Mouse (Mus musculus) C2C12 (cell line): ENCODE measurements around the gene Susd1.

Experiments
- CEBPB ChIP-seq: IDR thresholded peaks from one replicate; pipeline ENCODE4 v1.6.1; 2011; ENCODE audit warnings: low read depth, mild to moderate bottlenecking, control low read depth, moderate library complexity
- CTCF ChIP-seq: IDR thresholded peaks from one replicate; pipeline ENCODE4 v1.5.1; 2011; ENCODE audit not compliant: control insufficient read depth, insufficient read depth, insufficient read length
- MAX ChIP-seq: IDR thresholded peaks from one replicate; pipeline ENCODE4 v1.6.1; 2011; ENCODE audit warnings: mild to moderate bottlenecking, control low read depth
- MYOD1 ChIP-seq: IDR thresholded peaks from one replicate; pipeline ENCODE4 v1.6.1; 2011; ENCODE audit warnings: low read depth; ENCODE audit not compliant: control insufficient read depth, insufficient read length
- MYOG ChIP-seq: IDR thresholded peaks from one replicate; pipeline ENCODE4 v1.6.1; 2011; ENCODE audit not compliant: control insufficient read depth, insufficient read length; ENCODE audit errors: extremely low read depth
- USF1 ChIP-seq: IDR thresholded peaks from one replicate; pipeline ENCODE4 v1.6.1; 2011; ENCODE audit warnings: low read depth, mild to moderate bottlenecking, control low read depth, moderate library complexity

- TF ChIP-seq CTCF (no peak), MAX (no peak), MYOG (no peak), CEBPB (no peak), MYOD1 (no peak), USF1 (no peak)
Measured at GRCm38 (mm10) chr4:59382131-59382530, 56.3 kb downstream of the Susd1 start.
